Mouse (Mus musculus): ENCODE results near the gene Sec24c.
"Not testable (repeated sequence)": the region's sequence is repeated elsewhere in the genome, so short reads cannot be mapped to it uniquely, and the experiment has no call there.

The Sec24c gene

DNA sequence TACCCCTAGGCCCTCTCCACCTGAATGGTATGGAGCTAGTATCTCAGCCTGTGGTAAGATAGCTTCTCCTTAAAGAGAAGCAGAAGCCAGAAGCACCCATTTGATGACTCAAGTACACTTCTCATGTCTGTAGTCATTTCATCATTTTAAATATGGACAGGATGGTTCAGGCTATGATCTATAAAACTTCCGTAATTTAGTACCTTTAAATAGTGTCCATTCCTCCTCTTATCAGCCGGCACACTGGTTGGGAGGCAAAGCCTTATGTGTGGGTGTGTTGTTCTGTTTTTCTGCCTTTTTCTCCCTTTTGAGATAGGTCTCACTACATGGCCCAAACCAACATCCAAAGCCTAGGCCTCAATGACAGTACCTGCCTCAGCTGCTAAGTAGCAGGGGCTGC lies 24.4 kb downstream of the Sec24c start:
- DNase-seq (ENCODE audit: low spot score in 2 of 2), result no peak

DNA sequence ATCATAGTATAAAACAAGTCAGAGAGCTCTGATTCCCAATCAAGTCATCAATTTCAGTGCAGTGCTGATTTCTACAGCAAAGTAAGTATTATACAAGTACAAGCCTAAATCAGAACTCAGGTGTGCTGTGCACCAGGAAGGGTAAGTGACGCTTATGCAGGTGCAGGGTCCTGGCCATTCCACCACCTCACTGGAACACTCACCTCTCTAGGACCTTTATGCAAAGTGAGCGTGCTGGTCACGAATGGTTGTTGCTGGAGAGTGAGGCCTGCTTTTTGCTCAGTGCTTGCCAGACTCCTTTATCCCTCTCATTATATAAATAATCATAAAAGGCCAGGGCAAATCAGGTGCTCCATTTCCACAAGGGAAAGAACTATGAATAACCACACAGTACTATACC lies 26.3 kb downstream of the Sec24c start:
- no peak for DNase-seq (ENCODE audit: low spot score in 2 of 2)

DNA sequence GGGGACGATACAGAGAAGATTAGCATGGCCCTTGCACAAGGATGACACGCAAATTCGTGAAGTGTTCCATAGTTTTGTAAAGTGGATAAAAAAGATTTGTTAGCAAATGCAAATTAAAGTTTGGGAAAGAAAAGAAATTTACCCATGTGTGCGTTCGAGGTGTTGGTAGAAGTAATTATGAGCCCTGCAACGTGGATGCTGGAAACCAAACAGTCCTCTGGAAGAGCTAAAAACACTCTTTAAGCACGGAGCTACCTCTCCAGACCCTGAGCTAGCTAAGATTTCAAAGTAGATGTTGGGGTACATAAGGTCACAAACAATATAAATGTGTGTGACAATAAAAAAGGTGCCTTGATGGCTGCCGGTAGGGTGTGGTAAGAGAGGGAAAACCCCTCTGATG lies 27.4 kb downstream of the Sec24c start:
- no peak for DNase-seq (ENCODE audit: low spot score in 2 of 2)

DNA sequence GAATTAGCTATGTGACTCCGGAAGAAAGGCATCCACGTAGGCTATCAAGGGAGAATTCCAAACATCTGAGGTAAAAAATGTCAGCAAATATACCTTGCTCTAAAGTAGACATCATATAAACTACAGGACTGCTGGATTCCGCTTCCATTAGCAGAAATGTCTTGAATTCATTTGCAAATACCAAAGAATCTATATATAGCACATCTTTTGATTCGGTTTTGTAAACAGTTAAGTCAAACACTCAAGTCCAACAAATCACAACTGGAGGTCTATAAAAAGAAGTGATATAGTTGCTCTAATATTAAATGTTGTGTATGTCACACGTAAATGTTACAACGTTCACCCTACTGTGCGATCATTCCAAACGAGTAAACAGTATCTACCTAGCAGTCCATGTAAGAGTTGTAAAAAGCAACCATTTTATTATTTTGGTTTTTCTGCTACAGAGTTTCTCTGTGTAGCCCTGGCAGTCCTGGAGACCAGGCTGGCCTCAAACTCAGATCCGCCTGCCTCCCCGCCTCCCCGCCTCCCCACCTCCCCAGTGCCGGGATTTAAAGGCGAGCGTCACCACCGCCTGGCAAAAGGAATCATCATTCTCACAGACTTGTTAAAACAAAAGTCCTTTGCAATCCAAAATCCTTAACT lies 28.1 kb downstream of the Sec24c start:
- DNase-seq (ENCODE audit: low spot score in 2 of 2), result no peak

DNA sequence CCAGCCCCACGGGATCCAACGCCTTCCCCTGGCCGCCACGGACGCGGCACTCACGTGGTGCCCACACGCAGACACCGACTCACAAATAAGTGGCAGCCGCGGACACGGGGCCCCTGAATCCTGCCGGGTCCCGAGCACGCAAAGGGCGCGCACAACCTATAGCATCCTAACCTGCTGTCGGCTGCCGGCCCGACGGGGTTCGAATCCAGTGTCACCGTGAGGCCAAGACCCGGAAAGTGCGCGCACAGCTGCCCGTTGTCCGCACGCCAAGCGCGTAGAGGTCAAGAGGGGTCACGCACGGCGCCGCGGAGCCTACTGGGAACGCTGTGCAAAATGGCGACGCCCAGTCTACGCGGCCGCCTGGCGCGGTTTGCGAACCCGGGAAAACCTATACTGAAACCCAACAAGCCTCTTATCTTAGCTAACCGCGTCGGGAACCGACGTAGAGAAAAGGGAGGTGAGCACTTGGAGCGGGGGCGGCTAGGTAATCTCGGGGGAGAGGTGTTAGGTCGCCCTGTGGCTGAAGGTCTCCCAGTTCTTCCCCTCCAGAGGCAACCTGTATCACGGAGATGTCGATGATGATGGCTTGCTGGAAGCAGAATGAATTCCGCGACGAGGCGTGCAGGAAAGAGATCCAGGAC lies 28.8 kb downstream of the Sec24c start, which contains the start of gene Chchd1:
Chchd1 (plus strand) TSS at position 266 of the 641 bp plus-strand sequence.
- peak; percentile 84 to 90 for DNase-seq (ENCODE audit: low spot score in 2 of 2)

DNA sequence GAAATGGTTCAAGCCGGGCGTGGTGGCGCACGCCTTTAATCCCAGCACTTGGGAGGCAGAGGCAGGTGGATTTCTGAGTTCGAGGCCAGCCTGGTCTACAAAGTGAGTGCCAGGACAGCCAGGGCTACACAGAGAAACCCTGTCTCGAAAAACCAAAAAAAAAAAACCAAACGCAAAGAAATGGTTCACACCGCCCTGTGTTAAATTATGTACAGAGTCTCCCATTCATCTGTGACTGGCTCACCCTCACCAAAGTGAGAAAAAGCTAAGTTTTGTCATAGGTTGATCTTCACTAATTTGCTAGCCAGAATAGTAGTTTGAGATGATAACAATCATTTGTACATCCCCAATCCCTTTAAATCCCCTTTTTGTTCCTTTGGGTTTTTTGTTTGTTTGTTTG lies 29.4 kb downstream of the Sec24c start:
- DNase-seq (ENCODE audit: low spot score in 2 of 2), result not testable (repeated sequence)

DNA sequence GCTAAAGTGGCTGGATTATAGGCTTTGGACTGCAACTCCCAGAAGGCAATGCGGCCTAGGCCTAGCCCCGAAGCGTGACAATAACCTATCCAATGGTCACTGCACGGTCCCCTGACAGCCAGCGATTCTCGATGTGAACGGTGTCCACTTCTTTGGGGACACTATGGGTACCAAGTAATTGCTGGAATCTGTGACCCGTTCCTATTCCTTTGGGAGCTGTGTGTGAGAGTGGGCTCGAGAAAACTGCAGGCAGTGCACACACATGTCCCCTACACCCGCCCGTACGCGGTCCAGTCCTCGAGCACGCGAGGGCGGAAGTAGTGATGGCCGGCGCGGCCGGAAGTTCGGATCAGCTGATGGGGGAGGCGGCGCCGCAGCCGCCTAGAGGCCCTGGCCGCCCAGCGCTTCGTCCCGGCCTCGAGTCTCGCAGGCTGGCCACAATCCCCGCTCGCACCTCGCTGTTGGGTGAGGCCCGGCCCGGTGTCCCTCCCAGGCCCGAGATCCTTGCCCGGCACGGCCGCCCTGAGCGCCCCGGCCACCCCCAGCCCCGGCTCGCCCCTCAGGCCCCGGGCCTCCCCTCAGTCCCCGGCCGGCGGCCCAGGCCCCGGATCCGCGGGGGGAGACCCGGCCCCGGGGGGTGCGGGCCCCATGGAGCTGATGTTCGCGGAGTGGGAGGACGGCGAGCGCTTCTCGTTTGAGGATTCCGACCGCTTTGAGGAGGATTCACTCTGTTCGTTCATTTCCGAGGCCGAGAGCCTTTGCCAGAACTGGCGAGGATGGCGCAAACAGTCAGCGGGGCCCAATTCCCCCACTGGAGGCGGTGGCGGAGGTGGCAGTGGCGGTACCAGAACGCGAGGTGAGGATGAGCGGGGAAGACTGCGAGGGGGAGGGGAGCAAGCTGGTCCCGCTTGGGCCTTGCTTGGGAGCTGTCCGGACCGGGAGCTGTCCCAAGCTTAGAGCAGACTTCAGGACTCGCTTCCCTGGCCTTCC lies 33.4 kb downstream of the Sec24c start, which contains the start of gene Zswim8:
Zswim8 (plus strand) TSS at position 352 of the 990 bp plus-strand sequence.
- peak; percentile 91 to 92 for DNase-seq (ENCODE audit: low spot score in 2 of 2)

DNA sequence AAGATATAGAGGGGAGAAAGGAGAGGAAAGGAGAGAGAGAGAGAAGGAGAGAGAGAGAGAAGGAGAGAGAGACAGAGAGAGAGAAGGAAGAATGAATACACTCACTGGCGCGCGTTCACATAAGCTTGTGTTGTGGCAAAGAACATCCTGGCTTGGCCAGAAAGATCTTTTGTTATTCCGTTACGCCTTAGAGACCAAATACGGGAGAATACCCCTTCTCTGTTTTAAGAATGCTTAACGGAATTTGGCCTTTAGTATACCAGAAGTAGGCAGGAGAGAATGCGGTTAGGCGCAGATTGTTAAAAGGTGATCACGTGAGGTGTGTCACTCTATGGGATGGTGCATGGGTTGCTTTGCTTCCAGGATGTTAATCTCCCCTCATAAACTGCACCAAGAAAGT lies 34.1 kb downstream of the Sec24c start:
- no peak for DNase-seq (ENCODE audit: low spot score in 2 of 2)

DNA sequence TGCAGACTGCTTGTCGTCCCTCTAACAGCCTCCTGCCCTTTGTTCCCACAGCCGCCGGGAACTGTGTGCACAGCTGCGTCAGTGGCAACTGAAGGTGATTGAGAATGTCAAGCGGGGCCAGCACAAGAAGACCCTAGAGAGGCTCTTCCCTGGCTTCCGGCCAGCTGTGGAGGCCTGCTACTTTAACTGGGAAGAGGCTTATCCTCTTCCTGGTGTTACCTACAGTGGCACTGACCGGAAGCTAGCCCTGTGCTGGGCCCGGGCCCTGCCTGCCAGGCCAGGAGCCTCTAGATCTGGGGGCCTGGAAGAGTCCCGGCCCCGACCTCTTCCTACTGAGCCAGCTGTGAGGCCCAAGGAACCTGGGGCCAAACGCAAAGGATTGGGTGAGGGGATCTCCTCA lies 39.7 kb downstream of the Sec24c start:
- DNase-seq (ENCODE audit: low spot score in 2 of 2), result no peak

DNA sequence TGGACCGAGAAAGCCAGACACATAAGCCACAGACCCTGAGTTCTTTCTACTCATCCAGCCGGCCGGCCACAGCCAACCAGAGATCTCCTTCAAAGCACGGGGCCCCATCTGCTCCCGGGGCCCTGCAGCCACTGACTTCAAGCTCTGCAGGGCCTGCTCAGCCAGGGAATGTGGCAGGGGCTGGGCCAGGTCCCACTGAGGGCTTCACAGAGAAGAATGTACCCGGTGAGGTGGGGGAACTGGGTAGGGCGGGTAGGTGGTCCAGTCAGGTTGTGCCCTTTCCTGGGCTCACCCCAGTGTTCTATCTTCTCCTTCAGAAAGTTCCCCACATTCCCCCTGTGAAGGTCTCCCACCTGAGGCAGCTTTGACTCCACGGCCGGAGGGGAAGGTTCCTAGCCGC lies 44.3 kb downstream of the Sec24c start:
- no peak for DNase-seq (ENCODE audit: low spot score in 2 of 2)

DNA sequence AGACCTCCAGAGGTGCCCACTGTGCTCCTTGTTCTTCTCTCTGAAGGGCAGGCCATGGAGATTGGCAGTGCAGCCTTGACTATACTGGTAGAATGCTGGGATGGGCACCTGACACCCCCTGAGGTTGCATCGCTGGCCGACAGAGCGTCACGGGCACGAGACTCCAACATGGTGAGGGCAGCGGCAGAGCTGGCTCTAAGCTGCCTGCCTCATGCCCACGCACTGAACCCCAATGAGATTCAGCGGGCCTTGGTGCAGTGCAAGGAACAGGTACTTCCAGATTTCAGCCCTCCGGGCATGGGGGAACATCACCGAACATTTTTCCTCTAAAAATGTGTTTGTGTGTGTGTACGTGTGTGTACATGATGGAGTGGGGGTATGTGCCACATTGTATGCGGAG lies 45.7 kb downstream of the Sec24c start:
- no peak for DNase-seq (ENCODE audit: low spot score in 2 of 2)

DNA sequence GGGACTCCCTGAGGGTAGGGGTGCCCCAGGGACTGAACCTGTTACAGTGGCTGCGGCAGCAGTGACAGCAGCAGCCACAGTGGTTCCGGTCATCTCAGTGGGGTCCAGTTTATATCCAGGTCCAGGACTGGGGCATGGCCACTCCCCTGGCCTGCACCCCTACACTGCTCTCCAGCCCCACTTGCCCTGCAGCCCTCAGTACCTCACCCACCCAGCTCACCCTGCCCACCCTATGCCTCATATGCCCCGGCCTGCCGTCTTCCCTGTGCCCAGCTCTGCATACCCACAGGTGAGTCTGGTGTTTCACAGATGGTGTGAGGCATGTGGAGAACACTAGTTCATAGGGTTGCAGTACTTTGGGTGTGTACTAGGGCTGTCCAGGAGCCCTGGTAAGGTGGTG lies 47.3 kb downstream of the Sec24c start:
- DNase-seq (ENCODE audit: low spot score in 2 of 2), result no peak

DNA sequence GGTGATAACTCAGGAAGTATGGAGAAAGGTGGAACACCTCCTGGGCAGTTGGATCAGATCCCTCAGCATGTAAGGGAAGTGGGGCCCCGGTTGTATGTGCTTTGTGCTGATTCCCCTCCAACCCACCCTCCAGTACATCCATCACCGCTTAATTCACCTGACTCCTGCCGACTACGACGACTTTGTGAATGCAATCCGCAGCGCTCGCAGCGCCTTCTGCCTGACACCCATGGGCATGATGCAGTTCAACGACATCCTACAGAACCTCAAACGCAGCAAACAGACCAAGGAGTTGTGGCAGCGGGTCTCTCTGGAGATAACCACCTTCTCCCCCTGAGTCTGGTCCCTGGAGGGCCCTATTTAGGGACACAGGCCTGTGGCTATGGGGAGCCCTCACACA lies 48.9 kb downstream of the Sec24c start:
- DNase-seq (ENCODE audit: low spot score in 2 of 2), result no peak

DNA sequence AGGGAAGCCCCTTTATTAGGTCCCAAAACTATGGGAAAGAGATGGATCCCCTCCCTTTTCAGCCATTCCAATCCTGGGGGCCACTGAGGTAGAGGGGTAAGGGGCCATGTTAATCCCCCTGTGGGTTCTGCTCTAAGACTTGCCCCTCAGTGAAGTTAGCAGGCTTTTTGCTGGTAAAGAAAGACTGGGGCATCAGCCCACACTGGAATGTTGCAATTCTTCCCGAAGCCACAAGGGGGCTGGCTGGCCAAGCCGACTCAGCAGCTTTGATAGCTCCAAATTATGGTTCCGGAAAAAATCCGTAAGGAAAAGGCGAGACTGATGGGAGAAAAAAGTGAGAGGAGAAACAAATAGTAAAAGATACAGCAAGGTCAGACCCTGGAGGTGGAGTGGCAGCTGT lies 49.9 kb downstream of the Sec24c start:
- peak in 1 of 2 experiments; percentile 58 for DNase-seq (ENCODE audit: low spot score in 2 of 2)

DNA sequence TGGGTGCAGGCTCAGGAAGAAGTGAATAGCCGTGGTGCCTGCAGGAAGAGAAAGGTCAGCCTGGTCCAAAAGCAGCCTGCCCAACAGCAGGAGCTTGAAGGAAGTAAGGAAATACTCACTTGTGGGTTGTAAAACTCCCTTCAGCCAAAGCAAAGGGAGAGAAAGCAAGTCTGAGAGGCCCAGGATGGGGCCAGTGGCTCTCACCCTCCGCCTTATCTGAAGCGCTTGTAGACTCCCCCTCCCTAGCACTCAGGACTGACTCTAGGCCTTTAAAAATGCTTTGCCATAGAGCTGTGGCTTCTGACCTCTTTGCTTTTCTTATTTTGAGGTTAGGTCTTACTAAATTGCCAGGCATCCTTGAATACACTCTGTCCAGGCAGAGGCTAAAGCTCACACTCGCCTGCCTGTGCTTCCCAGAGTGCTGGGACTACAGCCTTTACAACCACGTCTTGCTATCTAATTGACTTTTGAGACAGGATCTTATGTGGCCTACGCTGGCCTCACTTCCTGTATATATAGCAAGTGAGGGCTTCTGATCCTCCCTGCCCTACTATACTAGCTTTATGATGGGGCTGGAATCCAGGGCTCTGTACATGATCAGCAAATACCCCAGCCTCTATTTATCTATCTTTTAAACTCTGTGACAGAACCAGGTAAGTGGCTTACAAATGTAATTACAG lies 51.7 kb downstream of the Sec24c start:
- DNase-seq (ENCODE audit: low spot score in 2 of 2), result no peak

DNA sequence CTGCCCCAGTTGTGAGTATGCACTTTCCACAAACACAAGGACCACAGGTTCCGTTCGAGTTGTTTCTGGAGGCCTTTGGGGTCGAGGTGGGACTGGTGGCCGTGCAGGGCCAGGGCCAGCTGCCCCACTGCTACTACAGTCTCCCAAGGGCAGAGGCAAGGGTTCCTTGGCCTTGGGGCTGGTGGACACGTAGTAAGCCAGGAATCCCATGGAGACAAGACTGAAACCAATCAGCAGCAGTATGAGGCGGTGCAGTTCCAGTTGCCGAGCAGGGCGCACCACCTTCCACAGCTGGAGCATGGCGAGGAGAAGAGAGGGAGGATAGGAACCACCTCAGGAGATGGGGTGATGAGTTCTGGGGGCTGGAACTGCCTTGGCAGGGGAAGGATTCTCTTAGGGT lies 55.8 kb downstream of the Sec24c start:
- DNase-seq (ENCODE audit: low spot score in 2 of 2), result no peak

DNA sequence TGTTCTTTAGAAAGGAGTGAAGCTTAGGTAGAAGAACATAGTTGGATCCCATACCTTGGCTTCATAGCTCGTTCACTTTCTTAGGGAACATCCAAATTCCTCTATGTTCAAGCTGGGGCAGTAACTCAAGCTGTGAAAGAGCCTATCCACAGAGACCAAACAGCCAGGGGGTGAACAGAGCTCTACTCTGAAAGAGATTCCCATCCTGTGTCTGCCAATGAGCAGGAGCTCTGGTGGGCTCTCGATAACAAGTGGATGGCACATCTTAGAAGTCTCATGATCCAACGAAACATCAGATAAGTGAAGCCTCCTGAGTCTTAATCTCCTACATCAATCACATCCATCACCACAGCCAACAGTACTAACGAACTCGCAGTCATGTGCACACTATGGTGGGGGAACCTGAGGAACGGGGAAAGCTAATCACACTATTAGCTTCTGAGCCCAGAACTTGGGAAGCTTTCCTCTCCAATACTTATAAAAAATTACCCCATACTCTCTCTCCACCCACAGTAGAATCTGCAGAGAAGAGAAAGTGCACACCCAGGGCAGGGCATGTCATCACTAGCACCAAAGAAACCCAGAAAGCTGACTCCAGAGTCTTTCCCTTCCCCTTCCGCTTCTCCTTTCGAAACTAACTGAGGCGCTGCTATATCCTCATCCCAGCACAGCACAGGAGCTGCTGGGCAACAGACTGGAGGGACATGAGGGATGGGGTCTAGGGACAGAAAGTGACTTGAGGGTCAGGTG lies 56.9 kb downstream of the Sec24c start:
- DNase-seq (ENCODE audit: low spot score in 2 of 2), result peak in 1 of 2 experiments; percentile 35

DNA sequence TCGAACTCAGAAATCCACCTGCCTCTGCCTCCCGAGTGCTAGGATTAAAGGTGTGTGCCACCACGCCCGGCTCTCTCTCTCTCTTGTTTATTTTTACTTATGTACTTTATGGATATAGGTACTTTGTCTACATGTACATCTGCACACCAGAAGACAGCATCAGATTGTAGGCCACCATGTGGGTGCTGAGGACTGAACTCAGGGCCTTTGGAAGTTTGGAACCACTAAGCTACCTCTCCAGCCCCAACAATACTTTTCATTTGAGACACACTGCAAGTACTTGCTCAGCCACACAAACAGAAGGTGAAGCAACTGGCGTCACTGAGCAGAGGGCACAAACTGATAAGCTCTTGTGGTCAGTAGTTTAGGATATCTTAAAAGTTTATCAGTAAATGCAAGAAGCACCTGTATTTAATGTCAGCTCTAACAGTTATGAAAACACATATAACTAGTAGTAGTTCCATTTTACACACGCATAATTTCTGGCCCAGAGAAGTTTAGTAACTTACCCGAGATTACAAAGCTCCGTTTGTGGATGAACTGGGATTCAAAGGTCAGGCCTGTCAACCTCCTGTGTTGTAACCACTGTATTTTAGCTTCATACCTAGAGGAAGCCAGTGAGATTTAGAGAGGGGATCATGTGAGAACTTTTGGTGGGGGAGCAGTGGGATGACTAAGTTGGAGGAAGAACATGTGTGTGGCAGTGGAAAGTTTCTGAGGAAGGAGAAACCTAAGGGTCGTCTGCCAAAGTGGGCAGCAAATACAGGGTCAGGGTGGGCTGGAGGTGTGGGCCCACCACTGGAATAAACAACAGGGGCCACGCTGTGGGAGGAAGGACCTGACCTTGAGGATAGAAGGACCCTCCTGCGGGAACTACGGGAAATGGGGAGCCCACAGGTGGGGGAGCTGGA lies 59.2 kb downstream of the Sec24c start:
- peak in 1 of 2 experiments; percentile 27 for DNase-seq (ENCODE audit: low spot score in 2 of 2)

DNA sequence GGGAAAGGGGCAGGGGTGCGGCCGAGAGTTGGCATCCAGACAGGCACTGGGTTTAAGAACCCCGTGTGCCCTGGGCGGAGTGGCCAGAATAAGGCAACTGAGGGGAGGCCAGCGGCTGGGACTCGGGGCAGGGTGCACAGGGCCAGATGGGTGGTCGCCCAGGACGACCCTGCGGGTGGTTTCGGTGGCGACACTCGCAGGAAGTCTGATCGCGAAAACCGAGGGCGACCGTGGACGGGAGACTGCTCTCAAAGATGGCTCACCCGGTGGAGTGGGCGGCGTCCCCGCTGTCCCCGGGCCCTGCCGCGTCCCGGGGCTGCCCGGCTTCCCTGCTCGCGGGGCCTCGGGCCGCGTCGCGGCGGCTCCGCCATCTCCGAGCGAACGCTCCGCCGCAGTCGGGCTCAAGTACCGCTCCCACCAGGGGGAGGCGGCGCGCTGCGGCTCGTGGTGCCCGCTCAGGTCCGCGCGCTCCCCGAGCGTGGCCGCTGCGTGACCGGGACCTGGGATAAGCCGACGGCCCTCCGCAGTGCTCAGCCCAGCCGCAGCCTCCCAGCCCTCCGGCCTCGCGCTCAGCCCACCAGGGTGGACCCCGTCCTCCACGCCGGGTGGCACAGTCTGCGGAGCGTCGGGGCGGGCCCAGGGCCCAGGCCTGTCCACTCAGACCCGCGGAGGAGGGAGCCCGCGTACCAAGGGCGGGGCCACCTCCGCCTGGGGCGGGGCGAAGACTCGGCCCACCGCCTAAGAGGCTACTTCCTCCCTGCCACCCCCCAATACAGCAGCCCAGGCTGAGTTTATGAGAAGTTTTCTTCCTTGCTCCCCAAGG lies 60.1 kb downstream of the Sec24c start, which contains the start of gene Ndst2:
Ndst2 (minus strand) TSS at position 611 of the 823 bp plus-strand sequence.
- DNase-seq (ENCODE audit: low spot score in 2 of 2), result peak; percentile 89 to 90

Data from heart, adult 9 months (tissue).